Mouse (Mus musculus): ENCODE results near the gene Tle6.

- TF ChIP-seq CTCF (conservative IDR thresholded peaks at IDR 0.05; ENCODE audit: insufficient read depth, insufficient read length, low read depth, low read length) (no peak), POLR2A (IDR thresholded peaks at IDR 0.05; ENCODE audit: low read depth, low read length) (no peak)
Observed at GRCm38 (mm10) chr10:81627836-81628220, 27.0 kb upstream of the Tle6 start.

Measured in kidney, adult 2 months (tissue).